Mouse (Mus musculus) ES-E14 (cell line): ENCODE data around the gene Rps18. TPM values are rescaled to one million over a fixed set of nuclear protein-coding genes. Genes with fewer than 3 reads are reported as not detected.
A peak's percentile ranks its signal among the peaks of the same experiment; 100 is the strongest.

Source experiments
- DNase-seq: peaks from one replicate; pipeline ENCODE4 v3.0.0-alpha.2; 2013; ENCODE audit warnings: low read depth, low spot score
- H3K27ac ChIP-seq: 2 replicates; pipeline ENCODE4 v1.5.1; 2012; ENCODE audit warnings: low read depth, mild to moderate bottlenecking, low read length, moderate library complexity, mixed read lengths; ENCODE audit not compliant: poor library complexity, insufficient read depth, severe bottlenecking
- H3K36me3 ChIP-seq: 2 replicates; pipeline ENCODE4 v1.6.1; 2012; ENCODE audit warnings: mild to moderate bottlenecking, low read length, moderate library complexity, mixed read lengths; ENCODE audit not compliant: control insufficient read depth, poor library complexity, insufficient read depth, severe bottlenecking
- H3K4me1 ChIP-seq, 2 experiments: fragments of 150-350 bp in 1 of 2; sonication (generic) in 1 of 2; 2 replicates each; pipeline ENCODE4 v1.6.1; 2012; ENCODE audit warnings: low read length in 2 of 2, mild to moderate bottlenecking in 1 of 2, mixed read lengths in 1 of 2; ENCODE audit not compliant: control insufficient read depth in 2 of 2, insufficient read depth in 2 of 2, poor library complexity in 1 of 2
- H3K4me3 ChIP-seq, 2 experiments: fragments of 150-350 bp in 1 of 2; sonication (generic) in 1 of 2; 2 replicates each; pipeline ENCODE4 v1.5.1; 2012; ENCODE audit warnings: low read length in 2 of 2, low read depth in 1 of 2, mild to moderate bottlenecking in 1 of 2, mixed read lengths in 1 of 2; ENCODE audit not compliant: insufficient read depth in 1 of 2, poor library complexity in 1 of 2, severe bottlenecking in 1 of 2
- H3K9ac ChIP-seq: 2 replicates; pipeline ENCODE4 v1.6.1; 2012; ENCODE audit warnings: low read depth, mild to moderate bottlenecking, low read length, mixed read lengths; ENCODE audit not compliant: poor library complexity, insufficient read depth, severe bottlenecking
- H3K9me3 ChIP-seq: fragments of 150-350 bp; sonication (generic); 2 replicates; pipeline ENCODE4 v1.6.1; 2012; ENCODE audit warnings: low read depth, mild to moderate bottlenecking, low read length; ENCODE audit not compliant: control insufficient read depth, insufficient read depth
- CHD2 ChIP-seq: IDR thresholded peaks from 2 replicates; pipeline ENCODE4 v1.6.1; 2014; ENCODE audit warnings: mild to moderate bottlenecking, low read depth, low read length, inconsistent platforms
- HCFC1 ChIP-seq: IDR thresholded peaks from 2 replicates; pipeline ENCODE4 v1.6.1; 2012; ENCODE audit warnings: low read length, inconsistent platforms, borderline replicate concordance; ENCODE audit not compliant: insufficient read depth
- MAFK ChIP-seq: IDR thresholded peaks from 2 replicates; pipeline ENCODE4 v1.6.1; 2014; ENCODE audit warnings: mild to moderate bottlenecking, low read depth, low read length, inconsistent platforms; ENCODE audit not compliant: insufficient read depth
- ZC3H11A ChIP-seq: IDR thresholded peaks from 2 replicates; pipeline ENCODE4 v1.6.1; 2012; ENCODE audit warnings: low read depth, mild to moderate bottlenecking, inconsistent platforms, low read length, borderline replicate concordance
- ZNF384 ChIP-seq: IDR thresholded peaks from 2 replicates; pipeline ENCODE4 v1.6.1; 2012; ENCODE audit warnings: low read depth, low read length, inconsistent platforms
- in situ Hi-C, 2 experiments: fragments of 600-800 bp; cut with MboI; formaldehyde crosslinking; loops; one replicate each; pipeline ENCODE4 v1.15.1; 2025; ENCODE audit warnings: low sequenced_read_pairs in 2 of 2, inconsistent platforms in 1 of 2; ENCODE audit not compliant: unreplicated experiment in 2 of 2
- total RNA-seq: library from RNA; depleted of rRNA; stranded (reverse); fragments of 300-350 nt; gene quantifications from 2 replicates; pipeline ENCODE4 v1.2.3, GENCODE M21; 2012

Rps18 gene
- total RNA-seq, 1 experiment, result 4,706 TPM

DNA sequence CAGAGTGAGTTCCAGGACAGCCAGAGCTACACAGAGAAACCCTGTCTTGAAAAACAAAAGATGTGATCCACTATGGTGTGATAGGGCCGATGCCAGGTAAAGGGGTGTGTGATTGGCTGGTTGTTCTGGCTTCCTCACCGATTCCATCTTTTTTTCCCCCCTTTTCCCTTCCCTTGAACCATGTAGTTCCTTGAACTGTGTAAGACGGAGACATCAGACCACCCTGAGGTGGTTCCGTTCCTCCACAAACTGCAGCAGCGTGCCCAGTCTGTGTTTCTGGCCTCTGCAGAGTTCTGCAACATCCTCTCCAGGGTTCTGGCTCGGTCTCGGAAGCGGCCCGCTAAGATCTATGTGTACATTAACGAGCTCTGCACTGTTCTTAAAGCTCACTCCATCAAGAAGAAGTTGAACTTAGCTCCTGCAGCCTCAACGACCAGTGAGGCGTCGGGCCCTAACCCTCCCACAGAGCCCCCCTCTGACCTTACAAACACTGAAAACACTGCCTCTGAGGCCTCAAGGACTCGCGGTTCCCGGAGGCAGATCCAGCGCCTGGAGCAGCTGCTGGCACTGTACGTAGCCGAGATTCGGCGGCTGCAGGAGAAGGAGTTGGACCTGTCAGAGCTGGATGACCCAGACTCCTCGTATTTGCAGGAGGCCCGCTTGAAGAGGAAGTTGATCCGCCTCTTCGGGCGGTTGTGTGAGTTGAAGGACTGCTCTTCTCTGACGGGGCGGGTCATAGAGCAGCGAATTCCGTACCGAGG is 44.6 kb downstream of the Rps18 start:
- in situ Hi-C loops, result no loop called here
- peak overlapping the region; percentile 39; the same call in 1 of the 2 replicates for H3K9ac ChIP-seq
- TF ChIP-seq MAFK, result no peak
- TF ChIP-seq ZNF384, result no peak
- no peak for TF ChIP-seq CHD2
- no peak for TF ChIP-seq ZC3H11A
- no peak for DNase-seq
- H3K9me3 ChIP-seq, result no peaks in the 10 kb centered on the region
- H3K27ac ChIP-seq, result no peak overlapping the region
- peak overlapping the region; percentile 3 to 39 for H3K4me3 ChIP-seq
- peaks cover 0 to 8% of the 10 kb centered on the region in 2 experiments; a peak in 2 of 4 replicates for H3K4me1 ChIP-seq
- peaks cover 40% of the 10 kb centered on the region for H3K36me3 ChIP-seq

DNA sequence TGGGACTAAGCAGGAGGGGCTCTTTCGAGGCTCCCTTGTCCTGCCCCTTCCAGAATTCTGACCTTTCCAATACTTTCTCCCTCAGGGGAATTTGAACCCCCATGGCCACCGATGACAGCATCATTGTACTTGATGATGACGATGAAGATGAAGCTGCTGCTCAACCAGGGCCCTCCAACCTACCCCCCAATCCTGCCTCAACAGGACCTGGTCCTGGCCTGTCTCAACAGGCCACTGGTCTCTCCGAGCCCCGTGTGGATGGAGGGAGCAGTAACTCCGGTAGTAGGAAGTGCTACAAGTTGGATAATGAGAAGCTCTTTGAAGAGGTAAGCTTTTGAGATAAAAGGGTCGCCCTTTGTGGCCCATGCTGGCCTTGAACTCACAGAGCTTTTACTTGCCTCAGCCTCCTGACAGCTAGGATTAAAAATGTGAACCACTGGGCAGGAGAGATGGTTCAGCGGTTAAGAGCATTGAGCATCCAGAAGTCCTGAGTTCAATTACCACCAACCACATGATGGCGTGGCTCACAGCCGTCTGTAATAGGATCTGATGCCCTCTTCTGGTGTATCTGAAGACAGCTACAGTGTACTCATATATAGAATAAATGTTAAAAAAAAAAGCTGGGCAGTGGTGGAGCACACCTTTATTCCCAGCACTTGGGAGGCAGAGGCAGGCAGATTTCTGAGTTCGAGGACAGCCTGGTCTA is 45.3 kb downstream of the Rps18 start:
- Histone ChIP-seq H3K27ac (no peak overlapping the region; the same call in 1 of the 2 replicates), H3K9me3 (no peaks in the 10 kb centered on the region), H3K36me3 (peaks cover 40% of the 10 kb centered on the region), H3K9ac (peak overlapping the region; percentile 92; the same call in 1 of the 2 replicates), H3K4me3 (peak overlapping the region; percentile 84 to 87), H3K4me1 (peaks cover 0 to 8% of the 10 kb centered on the region in 2 experiments; a peak in 2 of 4 replicates)
- no peak for DNase-seq
- TF ChIP-seq CHD2 (no peak), MAFK (no peak), ZC3H11A (no peak), HCFC1 (no peak), ZNF384 (no peak)
- in situ Hi-C loops, result no loop called here

DNA sequence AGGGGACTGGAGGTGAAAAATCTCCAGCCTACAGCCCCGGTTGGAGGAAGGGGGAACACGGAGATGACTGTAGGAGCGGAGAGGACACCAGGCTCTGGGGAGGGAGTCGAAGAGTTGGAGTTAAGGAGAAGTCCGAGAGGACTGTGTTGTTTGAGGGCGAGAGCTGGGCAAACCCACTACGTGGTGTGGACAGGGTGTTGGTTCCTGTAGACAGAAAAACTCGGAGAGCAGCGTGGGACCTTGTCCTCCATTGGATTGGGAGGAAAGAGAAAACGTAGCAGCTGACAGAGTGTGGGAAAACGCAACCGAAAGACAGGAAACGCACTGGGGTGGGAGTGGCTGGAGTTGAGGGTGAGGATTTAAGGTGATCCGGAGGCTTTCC is 45.9 kb downstream of the Rps18 start:
- Histone ChIP-seq H3K36me3 (peaks cover 36% of the 10 kb centered on the region), H3K9ac (peak overlapping the region; percentile 92), H3K4me1 (peaks cover 0 to 8% of the 10 kb centered on the region in 2 experiments; a peak in 2 of 4 replicates), H3K9me3 (no peaks in the 10 kb centered on the region), H3K4me3 (peak overlapping the region; percentile 84 to 87), H3K27ac (peak overlapping the region; percentile 76)
- no peak for DNase-seq
- no peak for TF ChIP-seq CHD2
- no peak for TF ChIP-seq ZNF384
- no peak for TF ChIP-seq HCFC1
- no peak for TF ChIP-seq MAFK
- no peak for TF ChIP-seq ZC3H11A
- in situ Hi-C loops, result no loop called here

DNA sequence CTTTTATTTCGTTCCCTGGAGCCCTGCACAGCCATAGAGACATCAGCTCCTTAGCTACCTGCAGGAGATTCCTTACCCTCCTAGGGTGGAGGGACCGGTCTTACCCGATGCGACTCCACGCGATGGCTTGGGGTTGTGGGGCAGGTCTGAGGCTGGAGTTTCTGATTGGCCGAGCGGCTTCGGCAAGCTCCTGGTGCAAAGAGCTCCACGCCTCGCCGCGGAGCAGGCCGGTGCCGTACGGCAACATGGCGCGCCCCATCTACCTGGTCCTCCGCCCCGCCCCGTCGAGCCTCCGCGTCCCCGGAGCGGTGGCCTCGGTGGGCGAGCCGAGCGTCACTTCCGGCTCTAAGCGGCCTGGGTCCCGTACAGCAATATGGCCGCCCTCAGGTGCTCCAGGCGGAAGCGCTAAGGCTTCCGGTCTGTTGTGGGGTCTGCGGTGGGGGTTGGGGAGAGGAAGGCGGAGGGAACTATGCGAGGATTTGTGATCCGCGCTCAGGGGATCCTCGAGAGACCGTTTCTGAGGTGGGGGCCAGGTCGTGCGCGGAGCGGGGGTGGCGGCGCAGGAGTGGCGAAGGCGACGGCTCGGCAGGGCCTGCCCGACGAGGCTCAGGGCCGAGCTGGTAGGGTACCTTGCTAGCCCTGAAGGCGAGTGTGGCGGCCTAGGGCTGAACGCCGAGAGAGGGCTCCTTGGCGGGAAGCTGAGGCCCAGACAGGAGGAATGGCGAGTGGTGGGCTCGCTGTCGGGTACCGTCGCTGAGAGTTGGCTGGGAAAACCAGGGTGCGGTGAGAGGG is 46.5 kb downstream of the Rps18 start, which contains the start of gene Daxx:
Gene Daxx, plus strand, starts transcription at position 338 of the 792 bp plus-strand sequence.
- peak within 1 kb of the TSS; percentile 92 for H3K9ac ChIP-seq
- TF ChIP-seq HCFC1 (peak; percentile 90), ZC3H11A (no peak), CHD2 (no peak; the same call in 1 of the 2 replicates), ZNF384 (no peak), MAFK (no peak)
- H3K36me3 ChIP-seq, result peaks cover 35% of the 10 kb centered on the region
- peak within 1 kb of the TSS; percentile 84 to 87 for H3K4me3 ChIP-seq
- no peaks in the 10 kb centered on the region for H3K9me3 ChIP-seq
- in situ Hi-C loops, result no loop called here
- peaks cover 0 to 8% of the 10 kb centered on the region in 2 experiments; a peak in 2 of 4 replicates for H3K4me1 ChIP-seq
- H3K27ac ChIP-seq, result peak within 1 kb of the TSS; percentile 90
- peak; percentile 97 for DNase-seq
